Mouse (Mus musculus) frontal cortex, postnatal 36 days (tissue): ENCODE measurements around the gene Zfand6.

Source experiments
- DNase-seq, 2 experiments: peaks; one replicate each; pipeline ENCODE4 v3.0.0; 2022; ENCODE audit warnings: low spot score in 2 of 2

Gene Zfand6

DNA sequence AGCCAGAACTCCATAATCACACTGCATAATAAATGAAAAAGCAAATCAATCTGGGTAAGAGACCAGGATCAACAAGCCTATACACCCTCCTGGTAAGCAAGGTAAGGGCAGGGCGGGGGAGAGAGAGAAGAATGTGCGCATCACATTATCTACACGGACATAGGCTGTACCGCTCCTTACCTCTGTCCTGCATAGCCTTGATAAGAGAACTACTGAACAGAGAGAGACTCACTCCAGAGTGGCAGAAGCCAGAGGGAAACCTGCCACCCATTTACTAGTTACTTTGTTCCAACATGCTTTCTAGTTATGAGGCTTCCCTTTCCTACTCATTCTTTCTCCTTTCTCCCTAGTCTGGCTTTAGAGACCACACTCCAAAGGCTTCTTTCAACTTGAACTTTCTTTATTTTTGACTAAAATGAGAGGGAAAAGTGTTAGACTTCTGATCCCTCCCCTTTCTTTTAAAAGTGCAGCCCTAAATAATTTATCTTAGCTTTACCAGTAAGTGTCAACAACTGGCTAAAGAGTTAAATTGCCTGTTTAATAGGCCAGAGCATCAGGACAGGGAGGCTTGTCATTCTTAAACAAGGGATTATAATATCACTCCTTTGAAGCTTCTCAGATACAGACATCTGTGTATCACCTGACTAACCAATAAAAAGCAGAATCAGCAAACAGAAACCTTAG, 38.3 kb downstream of the Zfand6 start:
- no peak for DNase-seq

GRCm38 (mm10) chr7:84649016-84649415, 40.7 kb downstream of the Zfand6 start:
- no peak for DNase-seq

GRCm38 (mm10) chr7:84646256-84646655, 43.5 kb downstream of the Zfand6 start:
- no peak for DNase-seq

GRCm38 (mm10) chr7:84643270-84643998, 46.3 kb downstream of the Zfand6 start:
- DNase-seq, result no peak

DNA sequence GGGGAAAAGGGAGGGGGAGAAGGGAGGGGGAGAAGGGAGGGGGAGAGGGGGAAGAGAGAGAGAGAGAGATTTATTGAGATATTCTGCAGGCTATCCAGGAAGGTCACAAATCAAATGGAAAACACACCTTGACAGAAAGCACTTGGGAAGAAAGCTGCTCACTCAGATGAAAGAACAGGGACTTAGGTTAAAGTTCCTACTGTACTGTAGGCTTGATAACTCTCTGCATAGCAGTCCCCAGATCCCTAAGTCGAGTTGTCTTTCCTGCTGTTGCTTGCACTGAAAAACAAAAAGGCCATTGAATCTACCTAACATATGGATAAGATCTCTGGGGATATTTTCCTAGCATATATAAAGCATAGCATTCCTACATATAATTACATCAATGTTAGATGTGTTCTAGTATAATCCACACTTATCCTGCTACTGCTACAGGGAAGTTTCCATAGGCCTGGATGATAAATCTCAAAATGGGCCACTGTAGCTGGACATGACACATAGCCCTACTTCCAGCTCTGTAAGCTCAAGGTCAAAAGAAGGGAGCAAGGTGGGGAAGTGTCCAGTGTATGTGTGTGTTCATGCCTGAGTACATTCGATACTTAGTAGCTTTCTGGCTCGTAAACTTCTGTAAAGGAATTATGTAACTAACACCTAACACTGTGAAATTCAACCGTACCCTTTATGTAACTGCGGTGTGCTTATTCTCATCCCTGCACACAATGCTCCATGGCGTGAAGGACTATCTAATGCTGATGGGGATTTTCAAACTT, 47.4 kb downstream of the Zfand6 start:
- no peak for DNase-seq

- no peak for DNase-seq
Observed at GRCm38 (mm10) chr7:84636939-84637338, 52.8 kb downstream of the Zfand6 start.

DNA sequence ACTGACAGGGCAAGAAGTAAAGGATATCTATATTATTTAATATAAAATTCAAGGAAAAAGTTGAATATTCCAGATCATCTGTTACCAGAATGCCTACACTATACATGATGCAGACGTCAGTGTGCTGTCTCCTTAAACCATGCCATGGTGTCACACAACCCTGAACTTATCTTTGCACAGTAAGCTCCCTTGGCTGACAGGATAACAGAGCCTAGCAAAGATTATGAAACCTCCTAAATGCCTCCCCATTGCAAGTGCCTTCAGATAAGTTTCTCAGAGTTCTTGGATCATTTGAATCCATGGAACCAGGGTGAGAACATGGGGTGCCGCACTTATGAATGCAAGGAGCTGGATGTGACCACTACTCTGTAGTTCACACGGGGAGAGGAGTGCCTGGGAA, 57.9 kb downstream of the Zfand6 start:
- DNase-seq, result no peak

DNA sequence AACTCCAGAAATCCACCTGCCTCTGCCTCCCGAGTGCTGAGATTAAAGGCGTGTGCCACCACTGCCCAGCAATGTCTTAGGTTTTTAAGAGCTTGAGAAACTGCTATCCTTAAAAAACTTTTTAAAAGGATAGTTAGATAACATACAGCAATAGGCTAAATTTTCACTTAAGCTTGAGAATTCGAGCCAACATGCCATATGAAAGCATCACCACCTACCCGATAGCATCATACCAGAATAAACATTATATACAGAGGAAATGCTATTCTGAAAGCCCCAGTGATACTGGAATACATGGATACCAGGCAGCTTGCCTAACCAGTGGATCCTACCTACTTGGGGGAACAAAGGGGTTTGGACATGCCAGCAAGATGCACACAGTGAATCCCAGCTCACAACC, 66.0 kb downstream of the Zfand6 start:
- peak in 1 of 2 experiments; percentile 24 for DNase-seq

DNA sequence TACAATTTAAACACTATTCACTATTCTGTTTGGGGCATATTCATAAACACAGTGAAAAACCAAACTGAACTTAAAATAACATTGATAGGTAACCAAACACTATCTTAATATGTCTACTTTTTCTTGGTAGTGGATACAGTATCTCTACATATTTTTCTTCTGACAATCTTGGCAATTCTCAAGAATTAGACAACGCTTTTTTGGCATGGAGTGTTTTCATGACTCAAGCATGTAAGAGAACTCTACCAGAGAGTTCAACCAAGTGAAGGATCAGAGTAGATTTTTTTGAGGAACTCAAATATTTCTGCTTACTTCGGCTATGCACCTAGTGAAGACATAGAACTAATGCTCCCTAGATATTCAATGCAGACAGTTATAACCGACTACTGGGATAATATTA, 68.8 kb downstream of the Zfand6 start:
- no peak for DNase-seq

GRCm38 (mm10) chr7:84618951-84619350, 70.8 kb downstream of the Zfand6 start:
- DNase-seq, result no peak

DNA sequence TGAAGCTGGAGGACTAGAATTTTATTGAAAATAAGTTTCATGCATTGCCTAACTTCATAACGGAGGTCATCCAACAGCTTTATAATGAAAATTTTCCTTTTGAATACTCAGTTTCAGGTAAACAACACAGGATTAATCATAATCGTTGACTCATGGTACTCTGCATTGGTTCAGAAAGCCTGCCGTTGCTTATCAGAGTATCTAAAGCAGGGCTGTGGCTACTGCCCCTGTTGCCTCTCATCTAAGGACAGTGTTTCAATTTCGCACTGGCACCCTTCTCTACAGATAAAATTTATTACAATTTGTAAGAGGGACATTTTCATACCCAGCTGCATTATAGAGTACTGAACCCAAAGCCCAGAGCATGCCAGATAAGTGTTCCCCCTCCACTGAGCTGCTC, 77.3 kb downstream of the Zfand6 start:
- DNase-seq, result no peak

- DNase-seq, result no peak
Observed at GRCm38 (mm10) chr7:84611609-84612008, 78.2 kb downstream of the Zfand6 start.

GRCm38 (mm10) chr7:84606293-84606749, 83.4 kb downstream of the Zfand6 start, which contains the start of gene Fah:
Fah (minus strand) TSS chr7:84606722.
- DNase-seq, result peak in 1 of 2 experiments; percentile 49

GRCm38 (mm10) chr7:84605704-84606292, 84.0 kb downstream of the Zfand6 start:
- DNase-seq, result peak; percentile 77 to 80

GRCm38 (mm10) chr7:84605033-84605687, 84.6 kb downstream of the Zfand6 start:
- DNase-seq, result no peak

DNA sequence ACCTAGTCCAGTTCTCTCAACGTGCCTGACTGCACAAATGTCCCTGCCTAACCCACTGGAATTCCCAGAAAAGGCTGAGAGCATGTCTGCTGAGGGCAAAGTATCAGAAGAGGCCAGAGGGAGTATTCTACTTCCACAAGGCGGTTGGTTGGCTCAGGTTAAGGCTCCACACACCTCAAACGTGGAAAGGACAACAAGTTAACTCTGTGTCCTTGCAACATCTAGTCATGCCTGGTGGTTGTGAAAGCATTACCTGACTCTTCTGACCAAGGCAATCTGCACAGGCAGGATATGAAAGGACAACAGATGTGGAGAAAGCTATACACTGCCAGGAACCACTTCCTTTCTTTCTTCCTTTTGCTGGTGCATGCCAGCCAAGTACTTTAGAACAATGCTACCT, 85.3 kb downstream of the Zfand6 start:
- no peak for DNase-seq

DNA sequence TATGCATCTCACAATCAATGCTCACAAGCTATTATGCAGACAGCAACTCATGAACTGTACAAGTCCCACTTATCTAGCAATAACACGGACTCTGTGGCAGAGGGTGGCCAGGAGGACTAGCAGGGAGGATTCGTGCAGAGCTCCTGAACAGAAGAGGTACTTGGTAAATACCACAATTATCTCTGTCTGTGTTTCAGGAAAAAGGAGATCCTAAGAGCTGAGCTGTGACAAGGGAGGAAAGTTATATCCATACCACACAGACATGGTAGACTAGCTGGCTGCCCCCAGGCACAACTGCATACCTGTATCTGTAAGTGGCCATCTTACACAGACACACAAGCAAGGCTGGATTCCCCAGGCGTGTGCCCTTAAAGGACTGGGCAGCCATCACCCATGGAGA, 88.4 kb downstream of the Zfand6 start:
- no peak for DNase-seq

GRCm38 (mm10) chr7:84600631-84601030, 89.1 kb downstream of the Zfand6 start:
- no peak for DNase-seq

DNA sequence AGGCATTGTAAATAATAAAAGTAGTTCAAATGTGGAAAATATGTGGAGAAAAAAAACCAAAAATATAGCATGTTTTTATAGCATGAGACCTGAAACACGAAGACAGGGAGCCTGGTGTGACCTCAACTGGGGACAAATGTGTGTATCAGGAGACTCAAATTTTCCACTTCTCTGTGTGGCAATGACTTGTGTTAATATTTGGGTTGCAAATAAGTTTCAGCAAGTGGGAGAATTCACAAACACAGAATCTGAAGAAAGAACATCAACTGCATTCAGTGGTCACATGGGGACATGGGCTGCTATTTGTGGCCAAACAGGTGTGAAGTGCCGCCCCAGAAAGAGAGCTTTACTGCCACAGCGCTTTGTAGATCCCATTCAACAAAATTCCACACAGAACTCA, 93.1 kb downstream of the Zfand6 start:
- DNase-seq, result no peak

GRCm38 (mm10) chr7:84596002-84596401, 93.8 kb downstream of the Zfand6 start:
- no peak for DNase-seq

DNA sequence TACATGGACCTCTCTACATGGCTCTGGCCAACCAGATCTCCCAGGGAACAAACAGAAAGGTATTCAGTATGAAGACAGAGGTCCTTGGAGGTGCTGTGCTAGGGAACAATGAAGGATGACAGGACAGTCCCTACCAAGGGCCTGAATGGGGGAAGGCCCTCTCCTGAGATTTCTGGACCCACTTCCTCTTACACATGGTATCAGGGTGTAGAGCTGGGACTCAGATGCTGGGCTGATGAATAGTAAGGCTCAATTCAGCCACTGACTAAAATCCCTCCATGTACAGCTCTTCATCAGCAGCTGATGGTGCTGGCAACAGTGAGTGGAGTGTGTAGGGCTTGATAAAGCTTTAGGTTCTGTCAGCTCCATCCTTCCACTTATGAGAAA, 94.8 kb downstream of the Zfand6 start:
- DNase-seq, result no peak
